Mouse (Mus musculus) megakaryocyte, embryonic 14.5 days (primary cell): ENCODE data around the gene Tbc1d10c.

Experiments
- FLI1 ChIP-seq: IDR thresholded peaks from 2 replicates; pipeline ENCODE4 v1.6.1; 2012; ENCODE audit warnings: low read length, inconsistent platforms, mixed read lengths
- GATA1 ChIP-seq: IDR thresholded peaks from 3 replicates; pipeline ENCODE4 v1.6.1; 2012; ENCODE audit warnings: mixed read lengths, low read length, inconsistent platforms, borderline replicate concordance

DNA sequence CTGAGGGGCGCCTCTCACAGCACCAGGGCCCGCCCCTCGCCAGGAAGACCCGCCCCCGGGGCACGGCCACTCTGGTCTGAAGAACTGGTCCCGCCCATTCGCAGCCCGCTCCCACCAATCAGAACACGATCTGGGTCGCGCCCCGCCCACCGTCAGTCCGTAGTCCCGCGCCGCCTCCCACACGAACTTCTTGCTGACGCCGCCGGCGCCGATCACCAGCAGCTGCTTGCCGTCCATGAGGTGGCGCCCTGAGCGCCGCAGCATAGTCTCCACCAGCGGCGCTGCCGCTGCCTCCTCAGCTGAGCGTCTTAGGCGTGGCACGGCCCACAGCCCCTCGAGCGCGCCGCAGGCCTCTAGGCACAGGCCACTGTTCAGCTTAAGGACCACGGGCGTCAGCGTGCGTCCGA lies 21.7 kb downstream of the Tbc1d10c start:
- TF ChIP-seq GATA1, result no peak
- no peak; the same call in 1 of the 2 replicates for TF ChIP-seq FLI1
